Mouse (Mus musculus) embryonic facial prominence, embryonic 10.5 days (tissue): ENCODE measurements around the gene Pakap. TPM values are rescaled to one million over a fixed set of nuclear protein-coding genes. Genes with fewer than 3 reads are reported as not detected.
A peak's percentile ranks its signal among the peaks of the same experiment; 100 is the strongest.

Experiments
- DNase-seq: peaks from one replicate; pipeline ENCODE4 v3.0.0-alpha.2; 2017; ENCODE audit warnings: low spot score
- H3K27ac ChIP-seq: fragments of 300-500 bp; sonication (generic); replicated peaks from 2 replicates; pipeline ENCODE4 v1.5.1; 2016; ENCODE audit warnings: mild to moderate bottlenecking
- H3K27me3 ChIP-seq: fragments of 300-500 bp; sonication (generic); replicated peaks from 2 replicates; pipeline ENCODE4 v1.6.1; 2016; ENCODE audit warnings: low read depth, mild to moderate bottlenecking; ENCODE audit not compliant: poor library complexity, severe bottlenecking
- H3K36me3 ChIP-seq: fragments of 300-500 bp; sonication (generic); replicated peaks from 2 replicates; pipeline ENCODE4 v1.6.1; 2016; ENCODE audit warnings: mild to moderate bottlenecking, moderate library complexity
- H3K4me1 ChIP-seq: fragments of 300-500 bp; sonication (generic); 2 replicates; pipeline ENCODE4 v1.6.1; 2016
- H3K4me3 ChIP-seq: fragments of 300-500 bp; sonication (generic); 2 replicates; pipeline ENCODE4 v1.5.1; 2016; ENCODE audit warnings: mild to moderate bottlenecking, moderate library complexity
- H3K9me3 ChIP-seq: fragments of 300-500 bp; sonication (generic); 2 replicates; pipeline ENCODE4 v1.6.1; 2016; ENCODE audit warnings: mild to moderate bottlenecking
- WGBS: fragments of 180-500 bp; shearing (Covaris S2); methylation state at CpG from one replicate; pipeline ENCODE4 v1.1.7; 2016; 5-methylcytosine and 5-hydroxymethylcytosine counted together
- polyA plus RNA-seq: library from polyadenylated mRNA; unstranded; fragments of >200 nt; fragmentation: Nextera tagmentation; extraction: Ambion mirVana; gene quantifications from 2 replicates; pipeline ENCODE4 v1.2.1, GENCODE M21; 2016

Pakap gene
- polyA plus RNA-seq, 1 experiment from 2014 or later, result 25.8 TPM

DNA sequence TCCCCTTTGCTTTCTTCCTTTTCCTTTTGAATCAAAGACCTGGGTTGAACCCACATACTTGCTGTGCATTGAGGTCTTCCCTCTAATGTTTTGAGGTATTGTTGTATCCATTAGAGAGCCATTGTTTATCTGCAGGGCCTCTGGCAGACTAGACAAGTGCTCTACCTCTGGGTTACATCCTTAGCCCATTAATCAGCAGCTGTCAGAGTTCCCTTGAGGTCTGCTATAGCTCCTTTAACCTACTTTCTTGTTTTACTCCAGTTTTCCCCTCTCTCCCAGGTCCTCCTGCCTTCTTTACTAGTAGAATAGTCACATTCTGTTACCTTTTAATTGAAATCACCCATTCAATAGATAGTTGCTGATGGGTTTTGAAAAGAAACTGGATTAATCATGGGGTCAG is 221.1 kb downstream of the Pakap start:
- H3K36me3 ChIP-seq, result no peaks in the 10 kb centered on the region
- H3K9me3 ChIP-seq, result no peaks in the 10 kb centered on the region
- peaks cover 14% of the 10 kb centered on the region for H3K4me1 ChIP-seq
- H3K4me3 ChIP-seq, result no peak overlapping the region
- H3K27me3 ChIP-seq, result peaks cover 5% of the 10 kb centered on the region
- no peak for DNase-seq
- H3K27ac ChIP-seq, result no peak overlapping the region

DNA sequence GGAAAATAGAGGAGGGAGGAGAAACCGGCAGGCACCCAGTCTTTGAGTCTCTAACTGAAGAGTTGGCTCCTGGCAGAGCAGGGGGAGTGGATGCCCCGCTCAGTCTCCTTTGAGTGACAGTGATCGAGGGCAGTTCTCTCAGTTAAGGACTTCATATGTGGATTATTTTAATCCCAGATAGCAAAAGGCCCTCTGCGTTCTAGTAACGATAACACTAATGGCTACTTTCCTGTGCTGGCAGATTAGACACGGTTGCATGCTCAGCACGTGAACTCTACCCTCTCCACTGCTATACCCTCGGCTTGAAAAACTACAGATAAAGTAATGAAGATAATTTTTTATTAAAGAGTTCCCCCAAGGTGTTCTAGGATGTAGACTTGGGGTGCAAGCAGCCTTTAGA is 226.0 kb downstream of the Pakap start:
- no peak for DNase-seq
- Histone ChIP-seq H3K4me3 (no peak overlapping the region), H3K36me3 (no peaks in the 10 kb centered on the region; the same call in 1 of the 2 replicates), H3K27ac (no peak overlapping the region), H3K27me3 (no peaks in the 10 kb centered on the region), H3K9me3 (no peaks in the 10 kb centered on the region), H3K4me1 (peaks cover 27% of the 10 kb centered on the region)
- WGBS, result 63% methylated on average over 8 of the region's 8 CpGs

DNA sequence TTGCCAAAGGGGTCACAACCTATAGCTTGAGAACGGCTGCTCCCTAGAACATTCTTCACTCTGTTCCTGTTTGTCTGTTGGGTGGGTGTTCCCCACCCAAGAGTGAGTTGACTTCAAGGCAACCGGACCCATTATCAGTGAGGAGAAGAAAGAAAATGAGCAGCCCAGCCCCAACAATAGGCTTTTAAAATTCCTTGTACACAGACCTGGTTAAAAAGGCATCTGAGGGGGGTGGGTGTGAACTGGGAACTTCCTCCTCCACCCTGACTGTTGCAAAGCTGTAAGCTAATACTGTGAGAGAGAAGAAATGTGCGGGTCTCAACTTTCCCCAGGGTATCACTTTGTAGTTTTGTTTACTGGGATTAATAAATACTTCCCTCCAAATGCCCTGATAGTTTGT is 226.6 kb downstream of the Pakap start:
- Histone ChIP-seq H3K27me3 (no peaks in the 10 kb centered on the region), H3K27ac (no peak overlapping the region), H3K4me3 (no peak overlapping the region), H3K4me1 (peaks cover 27% of the 10 kb centered on the region), H3K36me3 (no peaks in the 10 kb centered on the region; the same call in 1 of the 2 replicates), H3K9me3 (no peaks in the 10 kb centered on the region)
- WGBS, result 36% methylated on average over 3 of the region's 3 CpGs
- DNase-seq, result no peak

DNA sequence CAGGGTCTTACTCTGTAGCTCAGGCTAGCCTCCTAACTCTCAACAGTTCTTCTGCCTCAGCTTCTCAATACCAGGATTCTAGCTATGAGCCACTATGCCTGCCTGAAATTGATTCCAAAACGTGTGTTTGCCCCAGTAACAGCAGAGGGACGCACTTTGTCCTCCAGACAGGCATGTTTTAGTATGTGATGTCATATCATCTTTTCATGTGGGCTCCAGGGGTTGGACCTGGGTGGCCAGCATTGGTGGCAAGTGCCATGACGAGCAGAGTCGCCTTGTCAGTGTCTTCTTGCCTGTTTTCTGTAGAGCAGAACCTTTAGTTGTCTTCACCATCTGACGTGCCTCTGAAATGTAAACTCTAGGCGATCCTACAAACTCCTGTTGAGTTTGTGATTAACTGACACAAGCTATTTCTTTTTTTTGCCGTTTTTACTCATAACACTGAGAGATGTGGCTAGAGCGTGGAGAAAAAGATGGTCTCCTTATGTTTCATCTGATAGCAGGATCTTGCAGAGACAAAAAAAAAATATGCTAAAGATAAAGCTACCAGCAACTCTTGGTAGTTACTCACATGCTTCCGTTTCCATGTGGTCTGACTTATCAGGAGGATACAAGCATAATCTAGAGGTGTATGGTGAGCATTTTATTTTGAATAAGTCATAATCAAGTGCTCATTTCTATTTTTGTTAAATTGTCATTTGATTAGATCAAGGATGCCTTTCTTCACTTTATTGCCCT is 229.7 kb downstream of the Pakap start:
- H3K27ac ChIP-seq, result peak overlapping the region; percentile 79; the same call in 1 of the 2 replicates
- peaks cover 25% of the 10 kb centered on the region for H3K4me1 ChIP-seq
- no peaks in the 10 kb centered on the region for H3K27me3 ChIP-seq
- DNase-seq, result no peak
- WGBS, result 84% methylated on average over 9 of the region's 9 CpGs
- no peak overlapping the region for H3K4me3 ChIP-seq
- H3K9me3 ChIP-seq, result no peaks in the 10 kb centered on the region
- H3K36me3 ChIP-seq, result no peaks in the 10 kb centered on the region; the same call in none of the 2 replicates

DNA sequence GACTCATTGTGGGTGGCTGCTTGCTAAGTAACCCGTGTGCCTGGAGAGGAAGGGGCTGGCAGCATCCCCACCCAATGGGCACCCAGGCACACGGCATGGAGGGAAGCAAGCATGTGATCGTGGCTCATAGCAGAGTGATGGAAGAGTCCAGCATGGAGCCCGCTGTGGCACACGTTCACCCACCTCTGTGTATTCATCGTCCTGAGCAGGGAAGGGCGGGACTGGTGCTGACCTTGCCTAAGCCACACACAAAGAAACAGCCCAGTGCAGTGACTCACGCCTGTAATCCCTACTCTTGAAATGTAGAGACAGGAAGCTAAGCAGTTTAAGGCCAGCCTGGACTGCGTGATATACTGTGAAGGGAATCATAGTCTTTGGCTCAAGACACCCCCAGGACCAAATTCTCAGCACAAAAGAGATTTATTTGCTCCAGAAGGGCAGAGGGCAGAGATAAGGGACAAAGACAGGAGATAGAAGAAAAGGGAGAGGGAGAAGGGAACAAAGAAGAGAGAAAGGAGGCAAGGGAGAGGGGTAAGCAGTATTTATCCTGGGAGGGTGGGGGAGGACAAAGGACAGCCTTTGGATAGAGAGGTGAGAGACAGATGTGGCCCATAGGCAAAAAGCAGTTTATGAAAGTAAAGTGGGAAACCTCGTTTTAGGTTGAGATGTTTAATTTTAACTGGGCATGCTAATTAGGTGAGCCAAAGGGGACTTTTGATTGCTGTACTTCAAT is 230.5 kb downstream of the Pakap start:
- no peaks in the 10 kb centered on the region for H3K9me3 ChIP-seq
- no peaks in the 10 kb centered on the region; the same call in none of the 2 replicates for H3K36me3 ChIP-seq
- no peaks in the 10 kb centered on the region for H3K27me3 ChIP-seq
- peaks cover 25% of the 10 kb centered on the region for H3K4me1 ChIP-seq
- H3K27ac ChIP-seq, result peak overlapping the region; percentile 79
- peak; percentile 20 for DNase-seq
- no peak overlapping the region for H3K4me3 ChIP-seq
- WGBS, result 41% methylated on average over 10 of the region's 10 CpGs

DNA sequence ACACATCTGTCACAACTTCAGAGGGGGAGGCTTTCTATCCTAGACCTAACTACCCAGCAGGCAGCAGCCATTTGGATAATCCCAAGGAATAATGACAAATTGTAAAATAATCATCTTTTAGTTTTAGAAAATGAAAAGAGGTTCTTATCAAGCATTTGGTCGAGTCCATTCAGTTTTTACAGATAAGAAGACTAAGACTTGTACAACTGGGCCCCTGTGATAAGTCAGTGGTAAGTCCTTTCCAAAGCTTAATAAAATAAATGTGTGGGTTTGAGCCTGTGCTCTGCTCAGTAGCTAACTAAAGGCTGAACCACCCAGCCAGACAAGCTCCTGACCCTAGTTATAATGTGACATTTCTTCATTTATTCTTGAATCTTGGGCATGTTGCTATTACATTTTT is 231.3 kb downstream of the Pakap start:
- 77% methylated on average over 1 of the region's 1 CpGs for whole genome bisulfite sequencing
- Histone ChIP-seq H3K27me3 (no peaks in the 10 kb centered on the region), H3K4me1 (peaks cover 17% of the 10 kb centered on the region), H3K9me3 (no peaks in the 10 kb centered on the region), H3K27ac (0 out of 2 replicates have a peak overlapping the region, but pooled peaks have one; percentile 79), H3K36me3 (no peaks in the 10 kb centered on the region; the same call in none of the 2 replicates), H3K4me3 (no peak overlapping the region)
- DNase-seq, result no peak

DNA sequence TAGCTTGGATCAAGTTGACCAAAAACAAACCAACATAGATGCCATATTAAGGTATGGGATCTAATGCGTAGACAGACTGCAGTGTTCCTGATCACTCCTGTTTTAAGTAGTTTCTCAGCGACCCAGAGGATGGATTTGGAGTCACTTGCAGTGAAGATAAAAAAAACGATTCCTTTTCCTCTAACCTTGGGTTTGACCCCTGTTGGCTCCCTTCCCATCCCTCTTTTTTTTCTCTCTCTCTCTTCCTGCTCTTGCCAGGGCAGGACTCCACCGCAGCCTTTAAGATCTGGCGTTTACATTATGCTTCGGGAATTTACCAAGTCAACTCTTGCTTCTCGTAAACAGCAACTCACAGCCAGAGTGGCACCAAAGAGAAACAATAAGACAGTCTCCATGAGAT is 233.3 kb downstream of the Pakap start:
- Histone ChIP-seq H3K27ac (no peak overlapping the region), H3K36me3 (no peaks in the 10 kb centered on the region; the same call in none of the 2 replicates), H3K9me3 (no peaks in the 10 kb centered on the region), H3K4me1 (peaks cover 9% of the 10 kb centered on the region), H3K4me3 (no peak overlapping the region), H3K27me3 (no peaks in the 10 kb centered on the region)
- DNase-seq, result no peak
- WGBS, result 84% methylated on average over 7 of the region's 7 CpGs

DNA sequence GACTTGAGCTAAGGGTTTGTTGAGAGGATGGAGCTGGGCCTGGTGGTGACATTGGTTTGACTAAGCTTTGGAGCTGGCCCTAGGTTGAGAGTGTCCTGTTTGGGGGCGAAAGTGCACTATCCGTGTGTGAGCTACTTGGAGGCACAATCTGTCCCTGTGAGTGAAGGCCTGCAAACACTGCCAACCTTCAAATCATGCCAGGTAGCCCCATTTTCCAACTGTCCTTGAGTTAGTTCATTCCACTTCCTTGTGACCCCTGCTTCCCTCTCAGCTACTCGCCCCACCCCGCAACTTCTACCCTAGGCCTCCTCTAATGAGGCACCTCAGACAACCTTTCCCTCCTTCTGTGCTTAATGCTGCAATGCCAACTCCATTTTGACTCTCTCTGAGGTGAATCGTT is 234.0 kb downstream of the Pakap start:
- Histone ChIP-seq H3K36me3 (no peaks in the 10 kb centered on the region; the same call in 1 of the 2 replicates), H3K27ac (no peak overlapping the region), H3K4me3 (no peak overlapping the region), H3K27me3 (no peaks in the 10 kb centered on the region), H3K9me3 (no peaks in the 10 kb centered on the region), H3K4me1 (peaks cover 9% of the 10 kb centered on the region)
- DNase-seq, result no peak
- 92% methylated on average over 5 of the region's 5 CpGs for WGBS

DNA sequence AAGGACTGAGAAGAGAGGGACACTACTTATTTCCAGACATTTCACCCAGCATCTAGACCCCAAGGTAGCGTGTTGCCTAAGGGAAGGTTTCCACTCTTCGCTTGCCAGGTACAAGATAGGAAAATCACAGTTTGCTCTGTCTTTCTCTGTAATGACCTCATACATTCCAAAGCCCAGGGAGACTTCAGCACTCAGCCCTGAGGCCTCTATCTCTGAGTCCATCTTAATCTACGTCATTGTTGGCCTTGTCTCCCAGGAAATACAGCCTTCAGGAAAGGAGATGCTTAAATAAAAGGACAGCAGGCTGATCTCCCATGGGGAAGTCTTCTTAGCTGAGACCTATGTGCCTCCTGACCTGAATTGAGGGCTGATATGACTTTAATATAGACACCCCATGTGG is 234.4 kb downstream of the Pakap start:
- 83% methylated on average over 3 of the region's 3 CpGs for WGBS
- Histone ChIP-seq H3K27ac (no peak overlapping the region), H3K27me3 (no peaks in the 10 kb centered on the region), H3K4me3 (no peak overlapping the region), H3K9me3 (no peaks in the 10 kb centered on the region), H3K4me1 (peaks cover 9% of the 10 kb centered on the region), H3K36me3 (no peaks in the 10 kb centered on the region; the same call in 1 of the 2 replicates)
- no peak for DNase-seq

DNA sequence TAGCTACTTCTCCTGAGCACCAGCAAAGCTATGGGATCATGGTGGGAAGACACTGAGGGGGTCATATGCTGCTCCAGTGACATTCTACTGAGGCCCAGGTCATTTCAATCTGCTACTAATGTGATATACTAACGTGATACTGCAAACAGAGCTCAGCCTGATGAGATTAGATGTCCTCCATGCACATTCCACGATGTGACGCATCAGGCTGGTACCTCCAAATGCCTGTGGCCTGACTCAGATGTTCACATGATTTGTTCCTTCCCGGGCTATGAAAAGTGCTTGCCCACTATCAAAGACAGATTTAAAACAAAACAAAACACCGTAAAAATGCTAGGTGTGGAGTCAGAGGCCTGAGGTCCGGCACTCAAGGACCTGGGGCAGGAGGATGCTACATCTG is 236.9 kb downstream of the Pakap start:
- Histone ChIP-seq H3K36me3 (no peaks in the 10 kb centered on the region; the same call in 1 of the 2 replicates), H3K27ac (no peak overlapping the region), H3K27me3 (no peaks in the 10 kb centered on the region), H3K4me1 (no peaks in the 10 kb centered on the region), H3K9me3 (no peaks in the 10 kb centered on the region), H3K4me3 (no peak overlapping the region)
- DNase-seq, result no peak
- 85% methylated on average over 6 of the region's 6 CpGs for WGBS

DNA sequence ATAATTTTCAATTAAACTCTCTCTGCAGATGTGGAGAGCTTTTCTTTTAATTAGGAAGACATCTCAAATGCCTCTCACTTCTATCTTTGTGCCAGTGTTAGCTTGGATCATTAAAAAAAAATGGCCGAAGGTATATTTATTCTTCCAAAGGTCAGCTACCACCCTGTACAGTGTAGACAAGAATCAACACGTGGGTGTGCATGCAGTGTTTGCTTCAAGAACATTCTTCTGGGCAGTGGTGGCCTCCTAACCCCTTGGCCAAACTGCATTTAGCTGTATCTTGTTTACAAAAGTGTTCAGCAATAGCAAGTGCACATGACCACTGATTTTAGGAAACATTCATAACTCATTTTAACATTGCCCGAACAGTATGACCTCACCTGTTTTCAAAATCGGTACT is 241.5 kb downstream of the Pakap start:
- H3K9me3 ChIP-seq, result no peaks in the 10 kb centered on the region
- no peaks in the 10 kb centered on the region for H3K36me3 ChIP-seq
- peaks cover 19% of the 10 kb centered on the region for H3K4me1 ChIP-seq
- H3K27me3 ChIP-seq, result no peaks in the 10 kb centered on the region
- no peak for DNase-seq
- H3K27ac ChIP-seq, result no peak overlapping the region
- no peak overlapping the region for H3K4me3 ChIP-seq
- 90% methylated on average over 4 of the region's 4 CpGs for WGBS

DNA sequence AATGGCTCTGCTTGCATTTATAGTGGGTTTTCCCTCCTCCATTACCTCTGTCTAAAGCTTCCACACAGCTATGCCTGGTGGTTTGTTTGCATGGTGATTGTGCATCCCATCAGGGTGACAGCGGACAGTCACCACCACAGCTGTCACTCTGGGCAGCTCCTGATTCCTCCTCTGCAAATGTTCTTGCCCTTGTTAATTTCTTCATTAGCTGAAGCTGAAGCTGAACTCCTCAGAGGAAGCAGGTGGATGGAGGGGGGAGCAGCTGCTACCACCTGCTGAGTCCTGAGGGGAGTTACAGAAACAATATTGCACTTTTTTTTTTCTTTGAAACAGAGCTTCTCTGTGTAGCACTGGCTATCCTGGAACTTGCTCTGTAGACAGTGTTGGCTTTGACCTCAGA is 244.1 kb downstream of the Pakap start:
- WGBS, result 91% methylated on average over 1 of the region's 1 CpGs
- DNase-seq, result no peak
- peak overlapping the region; percentile 40; the same call in 1 of the 2 replicates for H3K27ac ChIP-seq
- H3K36me3 ChIP-seq, result no peaks in the 10 kb centered on the region
- no peaks in the 10 kb centered on the region for H3K27me3 ChIP-seq
- H3K4me3 ChIP-seq, result no peak overlapping the region
- H3K4me1 ChIP-seq, result peaks cover 19% of the 10 kb centered on the region
- no peaks in the 10 kb centered on the region for H3K9me3 ChIP-seq
